Mouse (Mus musculus) frontal cortex, postnatal 14 days (tissue): ENCODE measurements around the gene Sema6b.
"Not testable (repeated sequence)": the region's sequence is repeated elsewhere in the genome, so short reads cannot be mapped to it uniquely, and the experiment has no call there.

Experiments
- DNase-seq, 2 experiments: peaks; one replicate each; pipeline ENCODE4 v3.0.0; 2022; ENCODE audit warnings: low spot score in 2 of 2

Sema6b gene

DNA sequence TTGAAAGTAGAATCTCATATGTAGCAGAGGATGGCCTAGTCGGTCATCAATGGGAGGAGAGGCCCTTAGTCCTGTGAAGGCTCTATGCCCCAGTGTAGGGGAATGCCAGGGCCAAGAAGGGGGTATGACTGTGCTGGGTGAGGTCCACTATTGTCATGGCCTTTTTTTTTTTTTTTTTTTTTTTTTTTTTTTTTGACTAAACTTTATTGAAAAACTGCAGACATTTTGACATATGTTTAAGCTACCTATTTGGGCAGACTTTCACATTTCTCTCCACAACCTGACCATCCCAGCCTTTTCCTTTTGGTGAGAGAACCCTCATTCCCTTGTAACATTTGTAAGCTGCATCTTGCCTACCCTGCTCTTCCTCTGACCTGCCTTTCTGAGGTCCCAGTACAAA is 47.8 kb downstream of the Sema6b start:
- no peak for DNase-seq

DNA sequence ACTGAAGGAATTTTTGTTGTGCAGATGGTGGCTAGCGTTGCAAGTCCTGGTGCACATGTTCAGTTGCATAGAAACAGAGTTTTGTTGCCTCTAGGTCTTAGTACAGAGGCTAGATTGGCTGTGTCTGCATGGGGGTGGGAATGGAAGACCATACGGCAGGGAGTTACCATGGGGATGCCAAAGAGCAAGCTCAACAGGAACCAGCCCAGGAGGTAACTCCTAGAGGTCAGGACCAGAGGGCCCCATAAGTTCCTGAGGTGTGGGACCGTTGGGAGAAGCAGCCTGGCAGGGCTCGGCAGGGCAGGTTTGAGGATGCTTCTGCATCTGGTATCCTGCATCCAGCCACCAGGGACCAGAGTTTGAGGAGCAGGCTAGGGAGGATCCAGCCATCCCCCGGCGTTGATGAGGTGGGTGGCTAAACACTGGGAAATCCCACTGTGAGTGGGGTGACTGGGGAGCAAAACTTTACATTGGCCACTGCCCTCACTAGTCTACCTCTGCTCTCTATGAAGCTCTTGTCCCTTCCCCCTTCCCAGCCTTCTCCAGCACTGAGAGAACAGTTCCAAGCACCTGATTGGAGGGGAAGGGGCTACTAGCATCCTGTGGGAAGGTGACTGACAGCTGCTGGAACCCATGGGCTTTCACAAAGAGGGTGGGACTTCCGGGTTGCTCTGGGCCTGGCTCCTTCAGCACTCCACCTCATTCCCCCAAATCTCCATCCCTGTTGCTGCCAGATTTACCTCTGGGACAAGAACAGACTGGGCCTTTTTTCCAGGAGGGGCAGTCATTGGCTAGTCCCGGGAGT is 59.2 kb downstream of the Sema6b start:
- peak; percentile 50 to 60 for DNase-seq

DNA sequence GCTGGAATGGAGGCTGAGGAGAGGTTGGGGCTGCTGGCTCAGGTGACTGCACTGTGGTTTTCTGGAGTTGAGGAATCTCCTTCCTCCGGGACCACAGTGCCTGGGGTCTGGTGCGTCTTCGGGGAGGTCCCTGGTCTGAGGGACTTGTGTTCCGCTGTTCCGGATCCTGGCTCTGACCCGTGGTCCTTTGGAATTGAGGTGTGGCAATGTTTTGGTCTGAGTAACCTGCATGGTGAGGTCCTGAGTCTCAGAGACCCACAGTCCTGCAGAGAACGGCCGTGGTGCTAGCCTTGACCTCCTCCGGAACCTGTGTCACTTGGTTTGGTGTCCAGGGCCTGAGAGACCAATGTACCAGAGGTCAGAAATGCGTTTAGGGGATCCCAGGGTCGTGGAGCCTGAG is 60.2 kb downstream of the Sema6b start:
- no peak for DNase-seq

DNA sequence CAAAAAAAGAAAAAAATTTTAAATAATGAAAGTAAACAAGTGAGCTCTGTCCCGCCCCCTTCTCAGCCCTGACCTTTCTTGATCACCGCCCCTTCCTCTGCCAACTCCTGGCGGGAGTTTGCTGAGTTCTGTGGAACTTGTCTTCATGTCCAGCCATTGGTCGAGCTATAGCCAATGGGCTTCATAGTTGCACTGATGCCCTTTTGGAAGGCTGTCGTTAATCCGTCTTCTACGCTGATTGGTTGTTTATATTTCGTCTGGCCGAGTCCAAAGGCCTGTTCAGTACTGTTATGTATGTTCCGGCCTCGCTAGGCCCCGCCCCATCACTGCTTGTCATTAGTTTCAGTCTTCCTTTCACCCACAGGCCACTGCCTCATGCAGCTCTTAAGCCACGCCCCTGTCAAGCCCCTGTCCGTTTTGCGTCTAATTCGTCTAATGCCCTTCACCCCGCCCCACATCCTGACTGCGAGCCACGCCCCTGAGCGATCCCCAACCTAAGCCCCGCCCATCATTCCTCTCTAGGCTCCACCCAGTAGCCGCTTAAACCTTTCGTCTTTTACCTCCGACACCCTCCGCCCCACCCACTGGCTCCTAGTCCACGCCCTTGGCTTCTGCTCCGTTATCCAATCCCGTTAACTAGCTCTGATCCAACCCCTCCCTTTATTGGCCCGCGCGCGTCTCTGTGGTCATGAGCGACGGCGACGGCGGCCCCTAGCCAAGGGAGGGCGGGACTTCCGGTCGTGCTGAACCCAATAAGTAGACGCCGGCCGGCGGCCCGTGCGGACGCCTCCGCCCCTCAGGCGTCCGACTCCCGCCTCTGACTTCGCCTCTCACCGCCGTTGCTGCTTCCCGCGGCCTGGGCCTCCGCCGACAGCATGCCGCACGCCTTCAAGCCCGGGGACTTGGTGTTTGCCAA is 61.0 kb downstream of the Sema6b start, which contains the start of gene Hdgfl2:
Gene Hdgfl2 (plus strand): TSS at position 755 of the 916 bp plus-strand sequence.
- peak; percentile 99 to 100 for DNase-seq

DNA sequence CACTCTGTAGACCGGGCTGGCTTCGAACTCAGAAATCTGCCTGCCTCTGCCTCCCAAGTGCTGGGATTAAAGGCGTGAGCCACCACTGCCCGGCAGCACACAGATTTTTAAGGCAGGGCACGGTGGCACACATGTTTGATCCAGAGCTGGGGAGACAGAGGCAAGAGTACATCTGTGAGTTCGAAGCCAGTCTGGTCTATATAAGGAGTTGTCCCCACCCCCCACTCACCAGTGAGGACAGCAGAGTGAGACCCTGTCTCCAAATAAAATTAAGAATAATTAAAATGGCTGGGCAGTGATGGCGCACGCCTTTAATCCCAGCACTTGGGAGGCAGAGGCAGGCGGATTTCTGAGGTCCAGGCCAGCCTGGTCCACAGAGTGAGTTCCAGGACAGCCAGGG is 61.8 kb downstream of the Sema6b start:
- not testable (repeated sequence) for DNase-seq

DNA sequence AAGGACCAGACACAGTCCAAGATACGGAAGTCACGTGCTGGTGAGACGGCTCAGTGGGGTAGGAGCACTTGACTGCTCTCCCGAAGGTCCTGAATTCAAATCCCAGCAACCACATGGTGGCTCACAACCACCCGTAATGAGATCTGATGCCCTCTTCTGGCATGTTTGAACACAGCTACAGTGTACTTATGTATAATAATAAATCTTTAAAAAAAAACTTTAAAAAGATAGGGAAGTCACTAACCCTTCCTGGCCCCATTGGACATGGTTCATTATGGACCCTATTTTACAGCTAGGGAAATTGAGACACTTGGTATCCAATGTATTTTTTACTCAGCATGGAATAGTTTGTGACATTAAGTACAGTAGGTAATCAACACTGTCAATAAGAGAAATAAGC is 62.6 kb downstream of the Sema6b start:
- DNase-seq, result no peak

DNA sequence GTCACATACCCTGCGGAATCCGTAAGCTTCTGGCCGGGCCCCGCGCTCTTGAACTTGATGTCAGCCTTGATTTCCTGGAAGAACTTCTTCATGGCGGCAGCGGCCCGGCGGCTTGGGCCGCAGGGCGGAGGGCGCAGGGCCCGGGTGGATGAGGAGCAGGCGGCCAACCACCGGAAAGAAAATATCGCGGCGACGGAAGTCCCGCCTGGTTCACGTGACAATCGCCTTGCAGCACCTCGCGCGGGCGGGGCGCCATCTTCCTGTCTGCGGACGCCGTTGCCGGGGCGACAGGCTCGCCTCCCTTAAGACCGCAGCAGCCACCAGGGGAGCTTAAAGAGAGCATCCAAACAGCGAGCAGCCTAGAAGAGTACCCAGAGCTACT is 65.3 kb downstream of the Sema6b start, which contains the start of gene Ubxn6:
Gene Ubxn6 (minus strand): TSS at position 202 of the 382 bp plus-strand sequence.
- peak; percentile 95 to 97 for DNase-seq

DNA sequence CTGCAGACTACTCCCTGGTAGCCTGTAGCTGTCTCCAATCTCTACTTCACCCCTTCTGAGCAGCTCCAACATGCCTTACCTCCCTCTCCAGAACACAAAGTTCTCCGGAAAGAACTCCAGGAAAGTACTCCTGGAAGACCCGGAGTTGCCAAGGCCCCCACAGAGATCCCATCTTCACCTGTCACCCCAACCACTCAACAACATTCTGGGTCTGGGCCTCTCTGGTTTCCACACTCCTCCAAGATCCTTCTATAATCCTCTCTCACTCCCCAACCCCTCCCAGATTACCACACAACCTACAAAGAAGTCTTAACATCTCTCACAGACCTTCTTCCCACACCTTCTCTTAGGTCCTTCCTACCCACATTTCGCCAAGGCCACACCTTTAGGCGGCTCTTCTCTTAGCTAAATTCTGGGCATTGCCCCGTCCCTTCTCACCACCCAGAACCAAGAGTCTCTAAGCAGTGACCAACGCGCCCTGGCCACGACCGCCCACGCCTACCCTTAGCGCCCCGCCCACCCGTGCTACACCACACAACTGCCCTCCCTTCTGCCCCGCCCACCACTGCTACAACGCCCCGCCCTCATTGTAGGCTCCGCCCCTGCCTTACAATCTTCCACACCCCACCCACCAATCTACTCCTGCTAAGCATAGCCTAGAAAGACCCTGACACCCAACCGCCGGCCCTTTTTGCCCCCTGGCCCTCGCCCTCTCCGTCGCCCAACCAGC is 65.9 kb downstream of the Sema6b start:
- DNase-seq, result peak; percentile 64 to 66
